Mouse (Mus musculus) liver, adult 2 months (tissue): ENCODE results near the gene Tgm2.

Source experiments
- CTCF ChIP-seq: fragments of 200-500 bp; IDR thresholded peaks from 2 replicates; pipeline ENCODE4 v1.5.1; 2011; ENCODE audit warnings: low read depth, low read length, control low read depth
- POLR2A ChIP-seq: fragments of 200-500 bp; IDR thresholded peaks from 2 replicates; pipeline ENCODE4 v1.6.1; 2011; ENCODE audit warnings: low read length, control low read depth; ENCODE audit not compliant: insufficient read depth; ENCODE audit errors: extremely low read depth

DNA sequence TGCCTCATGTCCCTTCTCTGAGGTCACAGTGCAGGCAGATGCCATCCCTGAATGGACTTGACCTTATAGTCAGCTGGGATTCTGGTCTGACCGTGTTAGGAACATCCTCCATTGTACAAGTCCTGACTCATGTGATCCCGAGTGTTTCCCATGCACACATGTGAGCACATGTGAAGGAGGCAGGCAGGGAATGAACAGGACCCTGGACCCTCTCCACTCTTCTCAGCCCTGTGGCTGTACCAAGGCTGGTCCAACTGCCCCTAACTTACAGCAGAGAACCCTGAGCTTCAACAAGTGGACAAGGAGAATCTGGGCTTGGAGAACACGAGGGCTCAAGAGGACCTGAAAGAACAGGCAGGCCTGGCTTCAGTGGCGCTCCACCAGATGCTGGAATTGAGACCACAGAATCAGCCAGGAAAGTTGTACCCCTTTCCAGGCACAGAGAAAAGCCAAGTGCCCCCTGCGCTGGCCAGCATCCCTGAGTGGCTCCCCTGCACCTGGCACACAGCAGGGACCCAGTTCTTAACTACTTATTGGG, 639 bp downstream of the Tgm2 start:
- no peak for TF ChIP-seq CTCF
- no peak for TF ChIP-seq POLR2A
